Mouse (Mus musculus): ENCODE data around the gene Rgma. TPM values are rescaled to one million over a fixed set of nuclear protein-coding genes. Genes with fewer than 3 reads are reported as not detected.

The Rgma gene
- polyA plus RNA-seq, 1 experiment from 2014 or later = 0.55 TPM

GRCm38 (mm10) chr7:73343852-73344251 is 31.5 kb upstream of the Rgma start:
- Histone ChIP-seq H3K4me1 (no peaks in the 10 kb centered on the region), H3K4me2 (no peak overlapping the region)
- WGBS (ENCODE audit: insufficient replicate concordance) = 20% methylated on average over 3 of the region's 3 CpGs

DNA sequence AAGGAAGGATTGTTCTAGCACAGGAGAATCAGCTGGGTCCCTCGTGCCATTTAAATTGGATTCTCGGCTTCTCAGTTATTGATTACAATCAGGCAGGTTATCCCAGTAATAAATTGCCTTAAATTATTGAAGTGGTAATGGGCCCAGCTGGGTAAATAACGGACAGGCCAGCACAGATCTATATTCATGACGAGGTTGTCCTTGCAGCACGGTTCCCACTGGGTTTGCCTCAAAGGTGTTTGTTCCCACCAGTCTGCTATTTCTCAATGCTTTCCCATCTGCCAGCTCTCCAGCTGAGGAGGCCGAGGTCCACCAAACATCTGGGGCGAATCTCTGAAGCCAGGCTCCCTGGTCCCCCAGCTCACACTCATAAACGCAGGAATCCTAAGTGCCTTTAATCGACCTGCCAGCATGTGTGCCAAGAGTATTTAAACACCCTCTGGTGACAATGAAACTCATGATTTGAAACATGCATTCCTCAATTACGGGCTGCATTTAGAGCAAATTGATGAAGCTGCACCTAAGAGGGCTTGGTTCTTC is 26.7 kb upstream of the Rgma start:
- H3K4me3 ChIP-seq = no peak overlapping the region
- H3K4me1 ChIP-seq = no peaks in the 10 kb centered on the region
- no peaks in the 10 kb centered on the region for H3K27me3 ChIP-seq (replicated peaks)
- ATAC-seq = no peak
- H3K4me2 ChIP-seq = no peak overlapping the region
- no peaks in the 10 kb centered on the region for H3K9me3 ChIP-seq (replicated peaks)
- H3K27ac ChIP-seq = no peak overlapping the region
- WGBS (ENCODE audit: insufficient replicate concordance) = 43% methylated on average over 10 of the region's 10 CpGs
- no peak overlapping the region for H3K9ac ChIP-seq
- no peaks in the 10 kb centered on the region for H3K36me3 ChIP-seq

More at GRCm38 (mm10) chr7:73343852-73344251, 31.5 kb upstream of the Rgma start:
- ATAC-seq = no peak
- no peaks in the 10 kb centered on the region for H3K36me3 ChIP-seq
- H3K9ac ChIP-seq = no peak overlapping the region
- no peak overlapping the region for H3K27ac ChIP-seq
- H3K4me3 ChIP-seq = no peak overlapping the region
- no peaks in the 10 kb centered on the region for H3K9me3 ChIP-seq (replicated peaks)
- H3K27me3 ChIP-seq (replicated peaks) = no peaks in the 10 kb centered on the region

DNA sequence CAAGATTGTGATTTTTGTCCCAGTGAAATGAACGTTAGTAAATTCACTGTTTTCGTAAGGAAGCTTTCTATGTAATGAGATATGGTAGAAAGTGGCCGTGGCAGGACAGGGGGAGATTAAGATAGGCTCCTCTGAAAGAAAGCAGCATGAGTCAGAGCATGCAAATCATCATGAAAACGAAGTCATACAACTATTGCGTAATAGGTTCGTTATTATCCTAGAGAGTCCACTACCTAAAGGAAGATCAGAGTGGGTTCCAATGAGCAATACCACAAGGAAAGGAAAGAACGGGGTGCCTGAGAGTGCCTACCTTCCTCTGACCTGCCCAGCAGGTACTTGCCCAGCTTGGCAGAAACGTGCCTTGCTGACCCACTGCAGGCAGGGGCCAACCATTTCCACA is 26.2 kb upstream of the Rgma start:
- H3K4me2 ChIP-seq = no peak overlapping the region
- H3K27ac ChIP-seq = no peak overlapping the region
- no peaks in the 10 kb centered on the region for H3K4me1 ChIP-seq
- WGBS (ENCODE audit: insufficient replicate concordance) = 54% methylated on average over 8 of the region's 8 CpGs
- H3K4me3 ChIP-seq = no peak overlapping the region
- H3K9me3 ChIP-seq (replicated peaks) = no peaks in the 10 kb centered on the region
- no peaks in the 10 kb centered on the region for H3K27me3 ChIP-seq (replicated peaks)
- H3K36me3 ChIP-seq = no peaks in the 10 kb centered on the region
- no peak for ATAC-seq
- H3K9ac ChIP-seq = no peak overlapping the region

DNA sequence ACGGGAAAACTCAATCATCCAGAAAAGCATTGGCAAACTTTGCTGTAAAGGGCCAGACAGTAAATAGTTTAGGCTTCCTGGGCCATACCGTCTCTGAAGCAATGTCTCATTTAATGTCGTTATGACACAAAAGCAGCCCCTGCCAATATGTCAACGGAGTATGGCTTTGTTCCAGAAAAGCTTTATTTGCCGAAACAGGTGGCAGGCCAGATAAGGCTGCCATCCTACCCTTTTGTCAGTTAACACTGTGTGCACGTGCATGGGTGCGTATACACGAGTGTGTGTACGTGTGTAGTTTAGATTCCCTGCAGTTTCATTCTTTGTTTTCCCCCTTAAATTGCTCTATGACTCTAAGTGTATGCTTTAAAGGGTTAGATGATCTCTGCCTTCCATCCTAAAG is 20.1 kb upstream of the Rgma start:
- H3K9me3 ChIP-seq (replicated peaks) = no peaks in the 10 kb centered on the region
- no peak for ATAC-seq
- H3K9ac ChIP-seq = no peak overlapping the region
- H3K36me3 ChIP-seq = no peaks in the 10 kb centered on the region
- WGBS (ENCODE audit: insufficient replicate concordance) = 60% methylated on average over 9 of the region's 9 CpGs
- H3K4me2 ChIP-seq = no peak overlapping the region
- no peak overlapping the region for H3K27ac ChIP-seq
- no peaks in the 10 kb centered on the region for H3K4me1 ChIP-seq
- no peak overlapping the region for H3K4me3 ChIP-seq
- H3K27me3 ChIP-seq (replicated peaks) = no peaks in the 10 kb centered on the region; the same call in 1 of the 2 replicates

GRCm38 (mm10) chr7:73356901-73357300 is 18.4 kb upstream of the Rgma start:
- ATAC-seq = no peak
- WGBS (ENCODE audit: insufficient replicate concordance) = 56% methylated on average over 5 of the region's 5 CpGs
- Histone ChIP-seq H3K27ac (no peak overlapping the region), H3K36me3 (no peaks in the 10 kb centered on the region), H3K27me3 (replicated peaks) (no peaks in the 10 kb centered on the region; the same call in 1 of the 2 replicates), H3K4me3 (no peak overlapping the region), H3K9me3 (replicated peaks) (no peaks in the 10 kb centered on the region), H3K4me2 (no peak overlapping the region), H3K9ac (no peak overlapping the region), H3K4me1 (no peaks in the 10 kb centered on the region)

DNA sequence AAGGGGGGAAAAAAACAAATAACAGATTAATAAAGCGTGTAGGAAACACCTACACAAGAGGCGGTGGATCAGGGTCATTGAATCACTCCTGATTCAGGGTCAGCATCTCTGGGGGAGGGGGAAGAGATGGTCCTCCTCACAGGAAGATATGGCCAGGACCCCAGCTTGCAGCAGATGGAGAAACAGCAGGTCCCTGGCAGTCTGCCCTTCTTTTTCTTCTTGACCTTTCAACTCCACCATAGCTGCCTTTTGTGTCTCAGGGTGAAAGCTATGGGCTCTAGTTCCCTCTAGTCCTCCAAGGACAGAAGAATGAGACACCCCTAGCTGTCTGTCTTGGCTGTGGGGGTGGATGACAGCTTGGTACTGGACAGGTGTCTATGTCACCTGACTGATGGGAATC is 17.7 kb upstream of the Rgma start:
- H3K4me1 ChIP-seq = no peaks in the 10 kb centered on the region
- H3K9me3 ChIP-seq (replicated peaks) = no peaks in the 10 kb centered on the region
- no peak overlapping the region for H3K4me2 ChIP-seq
- WGBS (ENCODE audit: insufficient replicate concordance) = 80% methylated on average over 2 of the region's 2 CpGs
- no peak overlapping the region for H3K27ac ChIP-seq
- no peak overlapping the region for H3K4me3 ChIP-seq
- H3K27me3 ChIP-seq (replicated peaks) = no peaks in the 10 kb centered on the region; the same call in 1 of the 2 replicates
- H3K9ac ChIP-seq = no peak overlapping the region
- no peaks in the 10 kb centered on the region for H3K36me3 ChIP-seq
- ATAC-seq = no peak

GRCm38 (mm10) chr7:73365511-73365910 is 9.8 kb upstream of the Rgma start:
- H3K27ac ChIP-seq = no peak overlapping the region
- 58% methylated on average over 4 of the region's 4 CpGs for WGBS (ENCODE audit: insufficient replicate concordance)
- H3K27me3 ChIP-seq (replicated peaks) = peaks cover 7% of the 10 kb centered on the region
- H3K4me1 ChIP-seq = no peaks in the 10 kb centered on the region
- no peaks in the 10 kb centered on the region for H3K36me3 ChIP-seq
- no peak overlapping the region for H3K4me2 ChIP-seq
- no peak overlapping the region for H3K9ac ChIP-seq
- no peak for ATAC-seq
- no peak overlapping the region for H3K4me3 ChIP-seq
- H3K9me3 ChIP-seq (replicated peaks) = no peaks in the 10 kb centered on the region

- 75% methylated on average over 7 of the region's 7 CpGs for WGBS (ENCODE audit: insufficient replicate concordance)
- no peaks in the 10 kb centered on the region for H3K9me3 ChIP-seq (replicated peaks)
- H3K36me3 ChIP-seq = no peaks in the 10 kb centered on the region
- no peak overlapping the region for H3K27ac ChIP-seq
- H3K9ac ChIP-seq = no peak overlapping the region
- ATAC-seq = no peak
- no peaks in the 10 kb centered on the region for H3K4me1 ChIP-seq
- peaks cover 11% of the 10 kb centered on the region for H3K27me3 ChIP-seq (replicated peaks)
- H3K4me2 ChIP-seq = no peak overlapping the region
- no peak overlapping the region for H3K4me3 ChIP-seq
These were observed 9.3 kb upstream of the Rgma start for GRCm38 (mm10) chr7:73365965-73366364.

GRCm38 (mm10) chr7:73367681-73368464 is 7.4 kb upstream of the Rgma start:
- H3K36me3 ChIP-seq = no peaks in the 10 kb centered on the region
- H3K9me3 ChIP-seq (replicated peaks) = no peaks in the 10 kb centered on the region
- no peaks in the 10 kb centered on the region for H3K4me1 ChIP-seq
- no peak overlapping the region for H3K27ac ChIP-seq
- WGBS (ENCODE audit: insufficient replicate concordance) = 70% methylated on average over 10 of the region's 10 CpGs
- ATAC-seq = no peak
- H3K4me3 ChIP-seq = no peak overlapping the region
- H3K27me3 ChIP-seq (replicated peaks) = peaks cover 30% of the 10 kb centered on the region
- H3K4me2 ChIP-seq = no peak overlapping the region
- no peak overlapping the region for H3K9ac ChIP-seq

GRCm38 (mm10) chr7:73369992-73370391 is 5.3 kb upstream of the Rgma start:
- ATAC-seq = no peak
- WGBS (ENCODE audit: insufficient replicate concordance) = 44% methylated on average over 4 of the region's 4 CpGs
- Histone ChIP-seq H3K9me3 (replicated peaks) (no peaks in the 10 kb centered on the region), H3K27me3 (replicated peaks) (peaks cover 52% of the 10 kb centered on the region), H3K36me3 (no peaks in the 10 kb centered on the region), H3K4me2 (no peak overlapping the region), H3K4me1 (no peaks in the 10 kb centered on the region), H3K27ac (no peak overlapping the region), H3K9ac (no peak overlapping the region), H3K4me3 (no peak overlapping the region)

- peak overlapping the region; percentile 40 for H3K4me2 ChIP-seq
- H3K36me3 ChIP-seq = no peaks in the 10 kb centered on the region
- 25% methylated on average over 10 of the region's 10 CpGs for WGBS (ENCODE audit: insufficient replicate concordance)
- no peak for ATAC-seq
- H3K4me1 ChIP-seq = peaks cover 14% of the 10 kb centered on the region
- no peak overlapping the region for H3K27ac ChIP-seq
- no peak overlapping the region for H3K9ac ChIP-seq
- H3K9me3 ChIP-seq (replicated peaks) = no peaks in the 10 kb centered on the region
- H3K4me3 ChIP-seq = no peak overlapping the region
- H3K27me3 ChIP-seq (replicated peaks) = peaks cover 69% of the 10 kb centered on the region
These were observed 3.6 kb upstream of the Rgma start for GRCm38 (mm10) chr7:73371587-73372321.

DNA sequence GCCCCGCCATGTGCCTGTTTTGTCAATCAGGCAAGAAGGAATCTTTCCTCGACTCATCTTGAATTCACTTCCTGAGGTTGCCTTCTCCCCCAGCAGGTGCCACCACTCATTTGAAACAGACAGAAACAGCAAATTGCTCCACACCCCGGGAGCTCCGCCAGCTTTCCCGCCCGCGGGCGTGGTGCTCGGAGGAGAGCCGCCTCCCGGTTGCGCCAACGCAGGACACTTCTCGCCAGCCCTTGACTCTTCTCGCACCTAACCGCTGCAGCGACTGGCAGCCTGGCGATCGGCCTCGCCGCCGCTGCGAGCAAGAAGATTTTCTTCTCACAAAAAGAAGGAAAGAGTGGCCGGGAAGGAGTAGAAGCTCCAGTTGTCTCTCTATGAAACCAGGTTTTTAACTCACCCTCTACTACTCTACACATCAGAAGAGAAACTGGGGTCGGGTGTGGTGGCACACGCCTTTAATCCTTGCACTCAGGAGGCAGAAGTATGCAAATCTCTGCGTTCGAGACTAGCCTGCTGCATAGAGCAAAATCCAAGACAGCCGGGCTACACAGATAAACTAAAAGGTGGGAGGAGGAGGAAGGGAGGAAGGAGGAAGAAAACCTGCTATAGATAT is 2.8 kb upstream of the Rgma start:
- Histone ChIP-seq H3K4me2 (peak overlapping the region; percentile 40), H3K9me3 (replicated peaks) (no peaks in the 10 kb centered on the region), H3K27me3 (replicated peaks) (peaks cover 76% of the 10 kb centered on the region), H3K9ac (no peak overlapping the region), H3K4me1 (peaks cover 14% of the 10 kb centered on the region), H3K36me3 (no peaks in the 10 kb centered on the region), H3K4me3 (peak overlapping the region; percentile 20; the same call in 1 of the 2 replicates), H3K27ac (no peak overlapping the region)
- no peak for ATAC-seq
- 2% methylated on average over 29 of the region's 29 CpGs for WGBS (ENCODE audit: insufficient replicate concordance)

Measured in liver, embryonic 12.5 days (tissue).